Mouse (Mus musculus) lung, adult 2 months (tissue): ENCODE measurements around the gene Tmem132b.

Source experiments
- CTCF ChIP-seq: fragments of 200-500 bp; IDR thresholded peaks from 2 replicates; pipeline ENCODE4 v1.5.1; 2011; ENCODE audit warnings: mild to moderate bottlenecking, low read length, control low read depth; ENCODE audit not compliant: insufficient read depth
- POLR2A ChIP-seq: fragments of 200-500 bp; IDR thresholded peaks from 2 replicates; pipeline ENCODE4 v1.6.1; 2011; ENCODE audit warnings: low read depth, mild to moderate bottlenecking, control low read depth, low read length, borderline replicate concordance; ENCODE audit errors: extremely low read depth

DNA sequence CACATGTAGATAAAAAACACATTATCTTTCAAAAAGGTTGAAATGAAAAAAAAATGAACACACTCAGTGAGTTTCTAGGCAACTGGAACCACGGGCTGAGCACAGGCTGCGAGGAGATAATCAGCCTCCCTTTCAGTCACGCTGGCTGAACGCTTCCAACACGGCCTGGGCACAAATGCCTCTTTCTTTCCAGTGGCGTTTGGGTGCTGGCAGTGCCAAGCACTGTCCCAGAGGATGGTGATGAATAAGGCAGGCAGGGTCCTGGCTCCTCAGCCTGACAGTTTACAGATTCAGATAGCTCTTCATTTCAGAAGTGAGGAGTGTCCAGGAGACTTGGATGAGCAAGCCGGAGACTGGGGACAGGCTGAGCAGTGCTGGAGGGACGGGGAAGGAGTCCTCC, 173.8 kb downstream of the Tmem132b start:
- no peak for TF ChIP-seq CTCF
- no peak for TF ChIP-seq POLR2A
